Mouse (Mus musculus): ENCODE measurements around the gene Coro2b.

Gene Coro2b

DNA sequence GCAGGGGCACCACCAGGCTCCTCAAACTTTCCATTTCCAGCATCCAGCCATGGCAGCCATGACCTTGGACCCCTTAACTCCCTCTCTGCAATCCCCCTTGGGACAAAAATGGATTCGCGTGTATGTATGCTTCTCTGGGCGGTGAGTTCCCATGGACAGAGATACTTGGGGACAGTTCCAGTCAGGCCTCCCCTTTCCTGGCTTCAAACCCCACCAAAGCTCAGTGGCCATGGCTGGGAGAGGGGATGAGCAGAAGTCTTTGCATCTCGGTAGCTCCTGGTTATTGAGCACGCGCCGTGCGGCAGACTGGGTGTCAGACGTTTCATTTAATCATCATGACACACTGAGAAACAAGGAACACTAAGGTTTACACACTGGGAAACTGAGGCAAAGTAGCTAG lies 56.7 kb downstream of the Coro2b start:
- intact Hi-C loops (cut with DNase I) = no loop called here

DNA sequence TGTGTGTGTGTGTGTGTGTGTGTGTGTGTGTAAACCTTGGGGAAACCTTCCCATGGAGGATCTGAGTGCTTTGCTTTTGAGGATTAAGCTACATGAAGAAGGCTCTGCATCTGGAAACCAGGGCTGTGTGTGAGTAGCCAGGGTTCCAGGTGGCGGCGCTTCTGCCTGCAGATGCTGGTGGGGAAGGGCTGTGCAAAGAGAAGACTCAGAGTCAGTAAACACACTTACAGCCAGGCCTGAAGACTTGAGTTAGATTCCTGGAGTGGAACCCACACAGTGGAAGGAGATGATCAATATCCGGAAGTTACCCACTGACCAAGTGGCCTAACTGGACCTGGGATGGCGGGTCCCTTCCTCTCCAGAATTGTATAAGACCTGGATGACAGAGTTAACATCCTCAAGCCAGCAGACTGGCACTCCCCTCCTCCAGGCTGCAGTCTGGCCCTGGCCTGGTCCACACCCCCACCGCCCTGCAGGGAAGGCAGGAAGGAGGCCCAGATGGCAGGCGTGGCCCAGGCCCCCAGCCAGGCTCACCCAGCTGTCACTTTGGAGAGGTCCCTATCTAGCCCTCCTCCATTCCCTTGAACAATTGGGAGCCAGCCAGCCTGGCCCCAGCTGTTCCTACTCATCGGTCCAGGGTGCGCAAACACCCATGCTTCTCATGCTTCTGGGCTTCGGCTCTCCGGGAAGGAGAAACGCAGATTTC lies 59.9 kb downstream of the Coro2b start:
- intact Hi-C loops (cut with DNase I) = loop anchor here (10.0 kb wide), 1 partner anchor 298 kb away; no protein-coding TSS in a partner anchor

DNA sequence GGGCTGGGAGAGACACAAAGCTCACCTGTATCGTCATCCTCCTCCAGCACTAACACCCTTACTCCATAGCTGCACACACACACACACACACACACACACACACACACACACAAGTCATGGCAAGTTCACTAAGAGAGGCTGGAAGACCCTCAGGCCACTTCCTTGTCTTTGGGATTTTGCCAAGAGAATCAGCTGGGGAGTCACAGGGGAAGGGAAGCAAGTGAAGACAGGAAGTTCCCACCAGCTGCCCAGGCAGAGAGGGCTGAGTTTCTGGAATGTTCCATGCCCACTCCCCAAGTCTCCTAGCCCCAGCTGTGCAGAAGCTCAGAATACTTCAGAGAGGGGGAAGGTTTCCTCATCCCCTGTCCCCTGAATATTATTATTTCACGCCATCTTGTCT lies 62.6 kb downstream of the Coro2b start:
- intact Hi-C loops (cut with DNase I) = loop anchor here (10.0 kb wide), 1 partner anchor 301 kb away; no protein-coding TSS in a partner anchor

DNA sequence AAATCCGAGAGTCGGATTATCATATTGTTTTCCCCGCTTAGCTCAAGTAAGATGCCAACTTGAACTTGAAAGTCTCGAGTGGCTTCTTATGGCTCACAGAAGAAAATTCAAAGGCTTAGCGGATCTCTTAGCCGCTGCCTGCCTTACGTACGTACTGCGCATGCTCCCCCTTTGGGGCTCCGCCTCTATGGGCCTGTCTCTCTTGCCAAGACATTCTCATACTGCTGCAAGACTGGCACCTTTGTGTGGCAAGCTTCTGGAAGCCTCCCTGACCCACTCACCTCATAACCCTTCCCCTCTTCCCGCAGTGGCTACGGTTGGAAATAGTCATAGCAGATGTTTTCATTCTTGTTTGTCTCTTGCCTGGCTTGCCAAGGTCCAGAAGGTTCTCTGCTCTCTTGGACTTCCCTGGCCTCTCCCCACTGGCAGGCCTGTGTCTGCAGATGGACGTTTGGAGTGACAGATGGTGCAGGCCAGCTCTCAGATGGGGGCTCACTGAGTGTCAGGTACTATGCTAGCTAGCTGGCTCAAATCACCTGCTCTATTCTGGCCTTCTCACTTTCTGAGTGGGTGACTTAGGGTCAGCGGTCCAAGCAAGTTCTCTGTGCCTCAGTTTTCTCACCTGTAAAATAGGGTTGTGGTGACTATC lies 65.2 kb downstream of the Coro2b start:
- intact Hi-C loops (cut with DNase I) = loop anchor here (1.0 to 10.0 kb wide), 2 partner anchors 78 to 303 kb away; no protein-coding TSS in a partner anchor

DNA sequence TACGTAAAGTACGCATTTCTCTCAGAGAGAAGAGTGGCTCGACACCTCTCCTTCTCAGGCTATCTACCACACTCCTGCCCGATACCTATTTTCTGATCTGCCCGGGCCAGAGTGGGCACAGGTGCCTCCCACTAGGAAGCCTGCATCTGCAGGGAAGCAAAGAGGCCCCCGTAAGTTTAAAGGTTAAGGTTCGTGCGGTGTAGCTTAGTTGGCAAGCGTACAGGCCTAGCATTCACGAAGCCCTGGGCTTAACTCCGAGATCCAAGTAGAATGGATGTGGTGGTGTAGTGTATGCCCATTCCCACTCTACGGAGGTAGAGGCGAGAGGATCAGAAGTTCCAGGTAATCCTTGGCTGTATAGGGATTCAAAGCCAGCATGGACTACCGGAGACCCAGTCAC lies 65.8 kb downstream of the Coro2b start:
- intact Hi-C loops (cut with DNase I) = loop anchor here (1.0 to 10.0 kb wide), 2 partner anchors 78 to 304 kb away; no protein-coding TSS in a partner anchor

DNA sequence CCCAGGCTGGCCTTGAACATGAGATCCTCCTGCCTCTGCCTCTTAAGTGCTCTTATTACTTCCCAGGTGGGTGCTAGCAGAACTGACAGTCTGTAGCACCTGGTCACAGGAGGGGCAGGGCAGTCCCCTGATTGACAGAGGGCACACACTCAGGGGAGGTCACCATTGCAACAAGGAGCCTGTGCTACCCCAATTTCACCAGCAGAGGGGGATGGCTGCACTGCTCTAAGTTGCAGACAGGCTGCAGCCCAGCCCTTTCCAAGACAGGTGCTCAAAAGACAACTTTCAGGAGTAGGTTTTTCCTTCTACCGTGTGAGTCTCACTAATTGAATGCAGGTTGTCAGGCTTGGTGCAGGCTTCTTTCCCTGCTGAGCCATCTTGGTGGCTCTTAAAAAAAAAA lies 66.4 kb downstream of the Coro2b start:
- intact Hi-C loops (cut with DNase I) = loop anchor here (10.0 kb wide), 1 partner anchor 304 kb away; no protein-coding TSS in a partner anchor

GRCm38 (mm10) chr9:62469696-62470095 lies 67.1 kb downstream of the Coro2b start:
- intact Hi-C loops (cut with DNase I) = loop anchor here (5.0 to 10.0 kb wide), 2 partner anchors 172 to 305 kb away; no protein-coding TSS in a partner anchor

GRCm38 (mm10) chr9:62469143-62469542 lies 67.7 kb downstream of the Coro2b start:
- intact Hi-C loops (cut with DNase I) = loop anchor here (5.0 kb wide), 1 partner anchor 172 kb away; no protein-coding TSS in a partner anchor

DNA sequence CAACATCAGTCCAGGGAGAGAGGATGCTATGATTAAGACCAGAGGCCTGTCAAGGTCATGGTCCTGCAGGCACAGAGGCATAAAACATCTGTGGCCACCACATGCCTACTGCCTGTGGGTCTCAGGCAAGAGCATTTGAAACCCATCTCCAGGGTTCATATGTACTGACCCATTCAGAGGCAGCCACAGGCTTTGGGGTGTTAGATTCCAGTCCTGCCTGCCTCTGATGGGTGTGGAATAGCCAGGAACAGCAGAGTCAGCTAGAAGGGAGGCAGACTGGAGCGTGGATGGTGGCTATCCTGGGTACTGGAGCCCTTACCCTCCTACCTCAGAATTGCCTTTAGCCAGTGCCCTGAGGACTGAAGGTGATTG lies 69.4 kb downstream of the Coro2b start:
- intact Hi-C loops (cut with DNase I) = loop anchor here (5.0 kb wide), 1 partner anchor 170 kb away; no protein-coding TSS in a partner anchor

GRCm38 (mm10) chr9:62466742-62467412 lies 70.0 kb downstream of the Coro2b start:
- intact Hi-C loops (cut with DNase I) = loop anchor here (5.0 kb wide), 1 partner anchor 170 kb away; no protein-coding TSS in a partner anchor

GRCm38 (mm10) chr9:62466053-62466452 lies 70.8 kb downstream of the Coro2b start:
- intact Hi-C loops (cut with DNase I) = loop anchor here (5.0 kb wide), 1 partner anchor 169 kb away; no protein-coding TSS in a partner anchor

- intact Hi-C loops (cut with DNase I) = loop anchor here (5.0 kb wide), 1 partner anchor 167 kb away; no protein-coding TSS in a partner anchor
These were observed 72.1 kb downstream of the Coro2b start for GRCm38 (mm10) chr9:62464727-62465126.

DNA sequence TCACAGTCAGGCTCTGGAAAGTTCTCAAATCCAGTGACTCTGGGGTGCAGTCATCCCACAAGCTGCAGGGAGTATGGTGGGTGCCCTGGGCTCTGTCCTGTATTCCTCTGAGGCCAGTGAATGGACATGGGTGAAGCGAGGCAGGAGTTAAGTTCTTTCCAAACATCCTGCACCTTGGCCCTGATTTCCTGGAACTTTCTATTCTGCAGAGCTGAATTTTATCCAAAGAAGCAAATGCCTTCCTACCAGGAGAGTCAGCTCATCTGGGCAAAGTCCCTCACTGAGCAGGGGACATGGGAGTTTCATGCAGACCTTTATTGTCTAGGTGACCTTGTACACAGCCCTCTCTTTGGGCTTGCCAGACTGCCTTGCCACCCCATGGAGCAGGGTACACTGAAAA lies 75.1 kb downstream of the Coro2b start:
- intact Hi-C loops (cut with DNase I) = no loop called here

DNA sequence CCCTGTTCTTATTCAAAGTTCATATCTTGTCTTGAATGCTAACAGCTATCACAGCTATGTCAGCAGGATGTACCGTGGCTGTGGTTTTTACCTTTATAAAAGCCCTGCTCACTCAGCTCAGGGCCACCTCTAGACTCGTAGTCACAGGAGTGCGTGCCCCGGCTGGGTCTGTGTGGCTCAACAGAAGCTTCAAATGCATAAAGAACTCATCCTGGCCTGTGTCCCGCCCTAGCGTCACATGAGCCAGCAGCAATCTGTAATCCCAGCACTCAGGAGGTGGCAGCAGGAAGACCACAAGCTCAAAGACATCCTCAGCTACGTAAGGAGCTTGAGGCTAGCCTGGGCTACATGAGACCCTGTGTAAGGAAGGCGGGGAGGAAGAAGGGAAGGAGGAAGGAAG lies 75.7 kb downstream of the Coro2b start:
- intact Hi-C loops (cut with DNase I) = no loop called here

DNA sequence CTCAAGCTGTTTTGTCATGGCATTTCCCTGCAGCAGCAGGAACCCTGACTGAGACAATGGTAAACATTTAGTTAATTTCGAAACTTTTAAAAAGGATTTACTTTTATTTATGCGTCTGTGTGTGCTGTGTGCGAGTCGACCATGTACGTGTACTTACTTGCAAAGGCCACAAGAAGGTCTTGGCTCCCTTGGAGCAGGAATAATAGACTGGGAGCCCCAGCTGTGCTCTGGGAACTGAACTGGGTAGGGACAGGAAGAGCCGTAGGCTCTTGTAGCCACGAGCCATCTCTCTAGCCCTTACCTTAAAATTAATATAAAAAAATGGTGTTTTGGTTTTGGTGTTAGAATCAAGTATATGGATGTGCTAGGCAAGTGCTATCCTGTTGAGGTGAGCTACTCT lies 76.8 kb downstream of the Coro2b start:
- intact Hi-C loops (cut with DNase I) = no loop called here

GRCm38 (mm10) chr9:62458457-62458856 lies 78.4 kb downstream of the Coro2b start:
- intact Hi-C loops (cut with DNase I) = no loop called here

- intact Hi-C loops (cut with DNase I) = no loop called here
These were observed 80.8 kb downstream of the Coro2b start for GRCm38 (mm10) chr9:62456015-62456414.

DNA sequence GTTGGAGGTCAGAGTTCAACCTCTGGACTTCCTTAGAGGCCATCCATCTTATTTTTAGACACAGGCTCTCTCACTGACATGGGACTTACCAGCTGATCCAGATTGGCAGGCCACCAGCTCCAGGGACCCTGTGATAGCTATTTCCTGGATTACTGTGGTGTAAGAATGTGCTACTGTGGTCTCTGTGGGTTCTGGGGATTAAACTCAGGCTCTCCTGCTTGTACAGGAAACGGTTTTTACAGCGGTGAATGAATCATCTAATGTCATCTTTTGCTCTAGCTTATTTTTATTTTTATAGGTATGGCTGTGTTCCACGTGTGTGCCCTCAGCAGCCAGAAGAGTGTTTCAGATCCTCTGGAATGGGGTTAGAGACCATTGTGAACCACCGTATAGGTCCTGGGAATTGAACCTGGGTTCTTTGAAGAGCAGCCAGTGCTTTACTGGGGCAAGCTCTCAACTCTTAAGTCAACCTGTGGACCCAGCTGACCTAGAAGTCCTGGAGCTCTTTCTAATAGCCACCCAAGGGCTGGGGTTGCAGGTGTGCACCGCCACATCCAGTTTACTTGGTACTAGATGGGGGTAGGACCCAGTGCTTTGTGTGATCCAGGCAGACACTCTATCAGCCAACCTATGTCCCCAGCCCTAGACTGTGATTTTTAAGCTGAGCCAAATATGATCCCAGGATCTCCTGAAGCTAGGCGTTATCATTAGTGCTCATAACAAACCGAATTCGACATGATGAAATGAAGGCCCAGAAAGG lies 81.5 kb downstream of the Coro2b start:
- intact Hi-C loops (cut with DNase I) = no loop called here

DNA sequence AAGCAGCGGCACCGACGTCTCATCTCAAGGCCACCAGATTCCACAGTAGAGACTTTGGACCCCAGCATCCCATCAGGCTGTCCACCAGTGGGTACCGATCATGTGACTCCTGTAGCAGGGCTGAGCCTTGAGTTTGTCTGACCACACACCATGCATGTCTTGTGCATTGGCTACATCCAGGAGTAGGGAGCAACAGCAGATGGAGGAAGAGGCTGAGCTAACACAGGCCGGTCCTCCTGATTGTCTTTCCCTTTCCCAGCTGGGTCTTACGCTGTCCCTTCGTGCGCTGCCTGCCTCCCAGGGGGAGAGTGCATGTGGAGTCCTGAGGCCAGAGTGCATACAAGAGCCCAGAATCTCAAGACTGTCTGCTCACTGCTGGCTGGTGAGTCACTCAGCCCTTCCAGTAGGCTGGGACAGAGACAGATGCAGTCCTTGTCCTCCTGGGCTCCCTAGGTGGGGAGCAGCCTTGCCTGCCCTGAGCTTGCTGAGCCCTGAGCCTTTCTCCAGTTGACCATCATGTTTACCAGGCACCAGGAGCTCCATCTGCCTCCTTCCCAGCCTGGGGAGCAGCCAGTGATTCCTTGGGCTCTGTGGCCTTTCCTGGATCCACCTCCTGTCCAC lies 84.4 kb downstream of the Coro2b start:
- intact Hi-C loops (cut with DNase I) = no loop called here

- intact Hi-C loops (cut with DNase I) = no loop called here
These were observed 85.1 kb downstream of the Coro2b start for GRCm38 (mm10) chr9:62451585-62452372.
